Mouse (Mus musculus) testis, adult 2 months (tissue): ENCODE results near the gene Dhx36.

Experiments
- CTCF ChIP-seq: fragments of 200-500 bp; IDR thresholded peaks from 2 replicates; pipeline ENCODE4 v1.5.1; 2012; ENCODE audit warnings: low read depth, mild to moderate bottlenecking, inconsistent platforms, low read length, moderate library complexity; ENCODE audit not compliant: control insufficient read depth, insufficient read depth, insufficient replicate concordance
- POLR2A ChIP-seq: fragments of 200-500 bp; IDR thresholded peaks from 2 replicates; pipeline ENCODE4 v1.6.1; 2012; ENCODE audit warnings: low read depth, mild to moderate bottlenecking, inconsistent platforms, low read length, moderate library complexity; ENCODE audit not compliant: control insufficient read depth

GRCm38 (mm10) chr3:62492568-62492967, 14.2 kb downstream of the Dhx36 start:
- TF ChIP-seq CTCF (no peak), POLR2A (no peak)
